Mouse (Mus musculus) forebrain, embryonic 14.5 days (tissue): ENCODE results near the gene Celf2. TPM values are rescaled to one million over a fixed set of nuclear protein-coding genes. Genes with fewer than 3 reads are reported as not detected.

Experiments
- ATAC-seq: fragments of 200-750 bp; cut with Nextera tagmentation; 2 replicates; pipeline ENCODE4 v1.8.0; 2017; ENCODE audit warnings: mild to moderate bottlenecking, moderate library complexity
- DNase-seq: peaks from one replicate; pipeline ENCODE4 v3.0.0-alpha.2; 2015; ENCODE audit warnings: low spot score
- H3K27ac ChIP-seq: fragments of 300-500 bp; sonication (generic); 2 replicates; pipeline ENCODE4 v1.5.1; 2014; ENCODE audit warnings: low read depth, mild to moderate bottlenecking, control low read depth, low read length, moderate library complexity
- H3K27me3 ChIP-seq: fragments of 300-500 bp; sonication (generic); replicated peaks from 2 replicates; pipeline ENCODE4 v1.6.1; 2014; ENCODE audit warnings: low read length, control low read depth, mixed read lengths; ENCODE audit not compliant: control insufficient read depth, insufficient read depth
- H3K36me3 ChIP-seq: fragments of 300-500 bp; sonication (generic); 2 replicates; pipeline ENCODE4 v1.6.1; 2014; ENCODE audit warnings: low read length, control low read depth; ENCODE audit not compliant: control insufficient read depth, insufficient read depth
- H3K4me1 ChIP-seq: fragments of 300-500 bp; sonication (generic); 2 replicates; pipeline ENCODE4 v1.6.1; 2014; ENCODE audit warnings: antibody characterized with exemption, low read length, control low read depth; ENCODE audit not compliant: control insufficient read depth, insufficient read depth
- H3K4me2 ChIP-seq: fragments of 300-500 bp; sonication (generic); 2 replicates; pipeline ENCODE4 v1.6.1; 2014; ENCODE audit warnings: mild to moderate bottlenecking, control low read depth, low read length
- H3K4me3 ChIP-seq: fragments of 300-500 bp; sonication (generic); 2 replicates; pipeline ENCODE4 v1.5.1; 2014; ENCODE audit warnings: low read depth, low read length, control low read depth
- H3K9ac ChIP-seq: fragments of 300-500 bp; sonication (generic); 2 replicates; pipeline ENCODE4 v1.6.1; 2014; ENCODE audit warnings: mild to moderate bottlenecking, low read length, control low read depth, moderate library complexity
- H3K9me3 ChIP-seq: fragments of 300-500 bp; sonication (generic); replicated peaks from 2 replicates; pipeline ENCODE4 v1.6.1; 2016; ENCODE audit warnings: low read length, control low read depth, mixed read lengths; ENCODE audit not compliant: control insufficient read depth
- WGBS: fragments of 180-500 bp; shearing (Covaris S2); extraction: QIAGEN DNeasy Blood & Tissue Kit; methylation state at CpG from one replicate; pipeline ENCODE4 v1.1.7; 2014; 5-methylcytosine and 5-hydroxymethylcytosine counted together
- polyA plus RNA-seq: library from polyadenylated mRNA; unstranded; fragments of >200 nt; fragmentation: Nextera tagmentation; extraction: Ambion mirVana; gene quantifications from 2 replicates; pipeline ENCODE4 v1.2.1, GENCODE M21; 2014

The Celf2 gene
- polyA plus RNA-seq, 1 experiment from 2014 or later: 198 TPM

DNA sequence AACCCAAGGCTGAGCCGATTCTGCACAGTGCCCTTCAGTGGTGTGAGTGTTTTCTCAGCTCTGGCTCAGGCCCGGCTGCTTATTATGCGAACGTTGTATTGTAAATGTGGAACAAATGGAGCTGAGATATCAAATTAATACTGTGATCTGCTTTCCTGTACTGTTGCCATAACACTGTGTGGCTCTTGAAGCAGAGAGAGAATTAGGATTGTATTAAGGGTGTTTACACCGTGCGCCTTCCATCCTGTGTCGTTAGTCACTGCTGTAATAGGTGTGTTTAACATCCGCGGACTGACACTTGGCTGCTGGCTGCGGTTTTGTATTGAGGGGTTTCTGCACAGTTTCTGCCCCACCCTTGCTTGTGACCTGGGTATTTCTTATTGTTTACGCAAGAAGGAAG lies 982.5 kb downstream of the Celf2 start:
- no peak overlapping the region for H3K27ac ChIP-seq
- H3K36me3 ChIP-seq: no peaks in the 10 kb centered on the region
- H3K4me1 ChIP-seq: no peaks in the 10 kb centered on the region
- DNase-seq: no peak
- H3K4me3 ChIP-seq: no peak overlapping the region
- WGBS: 74% methylated on average over 11 of the region's 11 CpGs
- ATAC-seq: peak; percentile 47
- H3K27me3 ChIP-seq: no peaks in the 10 kb centered on the region
- H3K9ac ChIP-seq: no peak overlapping the region
- no peak overlapping the region for H3K4me2 ChIP-seq
- no peaks in the 10 kb centered on the region for H3K9me3 ChIP-seq

DNA sequence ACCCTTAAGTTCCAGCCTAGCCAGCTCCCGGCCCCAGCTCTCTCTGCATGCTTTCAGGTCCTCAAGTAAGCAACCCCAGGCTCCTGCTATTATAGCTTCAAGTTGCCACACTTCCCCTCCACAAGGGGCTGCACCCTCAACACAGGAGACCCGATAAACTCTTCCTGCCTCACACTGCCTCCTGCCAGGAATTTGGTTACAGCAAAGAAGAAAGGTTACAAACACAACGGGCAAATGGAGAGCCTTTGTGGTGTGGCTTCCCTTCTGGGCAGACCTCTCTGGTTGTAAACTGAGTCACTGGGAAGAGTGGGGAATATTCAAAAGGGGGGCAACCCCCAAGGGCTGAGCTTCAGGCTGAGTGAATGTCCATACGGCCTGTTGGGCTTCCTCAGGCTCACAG lies 983.1 kb downstream of the Celf2 start:
- Histone ChIP-seq H3K9ac (no peak overlapping the region), H3K4me2 (no peak overlapping the region), H3K36me3 (no peaks in the 10 kb centered on the region), H3K27me3 (no peaks in the 10 kb centered on the region), H3K9me3 (no peaks in the 10 kb centered on the region), H3K27ac (no peak overlapping the region), H3K4me1 (no peaks in the 10 kb centered on the region), H3K4me3 (no peak overlapping the region)
- ATAC-seq: no peak
- WGBS: 64% methylated on average over 4 of the region's 4 CpGs
- no peak for DNase-seq

GRCm38 (mm10) chr2:6523924-6524300 lies 985.5 kb downstream of the Celf2 start:
- Histone ChIP-seq H3K36me3 (no peaks in the 10 kb centered on the region), H3K9ac (no peak overlapping the region), H3K27ac (no peak overlapping the region), H3K4me1 (no peaks in the 10 kb centered on the region), H3K9me3 (no peaks in the 10 kb centered on the region), H3K4me2 (no peak overlapping the region), H3K4me3 (no peak overlapping the region), H3K27me3 (no peaks in the 10 kb centered on the region)
- no peak for DNase-seq
- ATAC-seq: peak; percentile 21; the same call in 1 of the 2 replicates
- WGBS: 98% methylated on average over 10 of the region's 10 CpGs

DNA sequence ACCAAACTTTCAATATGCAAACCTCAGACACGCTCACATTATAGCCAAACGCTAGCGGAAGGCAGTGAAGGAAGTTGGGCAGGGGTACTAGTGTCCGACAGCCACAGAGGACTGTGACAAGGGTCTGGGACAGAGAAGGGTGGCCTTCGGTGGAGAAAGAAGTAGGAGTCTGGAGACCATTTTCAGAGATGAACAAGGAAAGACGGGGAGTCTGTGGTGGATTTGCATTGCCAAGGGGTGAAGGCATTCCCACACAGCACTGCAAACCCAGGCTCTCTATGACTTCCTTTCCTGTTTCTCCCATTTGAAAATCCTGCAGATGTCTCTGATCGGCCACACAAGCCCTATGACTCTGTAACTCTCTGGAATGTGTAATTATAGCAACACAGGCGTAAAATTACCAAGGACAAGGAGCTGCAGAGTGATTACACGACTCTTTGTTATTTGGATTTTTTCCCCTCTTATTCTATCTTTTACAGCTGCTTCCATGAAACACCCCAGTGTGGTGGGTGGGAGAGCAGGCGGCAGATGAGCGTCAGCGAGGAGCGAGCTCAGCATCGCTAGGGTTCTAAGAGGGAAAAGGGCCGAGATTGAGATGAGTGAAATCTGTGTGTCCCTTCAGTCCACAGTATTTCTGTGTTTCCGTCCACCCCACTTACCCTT lies 986.0 kb downstream of the Celf2 start:
- Histone ChIP-seq H3K4me3 (no peak overlapping the region), H3K36me3 (no peaks in the 10 kb centered on the region), H3K27me3 (no peaks in the 10 kb centered on the region), H3K27ac (no peak overlapping the region), H3K4me2 (no peak overlapping the region), H3K9me3 (no peaks in the 10 kb centered on the region), H3K9ac (no peak overlapping the region), H3K4me1 (no peaks in the 10 kb centered on the region)
- 83% methylated on average over 16 of the region's 16 CpGs for WGBS
- DNase-seq (no peak), ATAC-seq (peak; percentile 66; the same call in 1 of the 2 replicates)

DNA sequence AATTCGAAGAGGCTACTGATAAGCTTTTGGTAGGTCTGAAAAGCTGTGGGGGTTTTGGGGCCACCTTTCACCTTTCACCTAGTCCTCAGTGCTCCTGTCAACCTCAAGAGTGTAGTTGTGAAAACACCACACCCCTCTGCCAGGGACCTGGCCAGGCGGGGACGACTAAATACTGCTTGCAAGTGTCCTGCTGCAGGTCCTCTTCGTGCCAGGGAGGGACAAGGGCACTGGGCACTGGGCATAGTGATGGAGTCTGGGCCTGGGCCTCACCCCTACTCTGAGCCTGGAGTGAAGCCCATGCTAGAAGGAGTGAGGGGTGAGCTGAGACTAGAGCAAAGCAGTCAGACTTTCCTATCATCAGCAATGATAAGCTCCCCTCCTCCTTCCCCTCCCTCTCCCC lies 987.0 kb downstream of the Celf2 start:
- Histone ChIP-seq H3K27me3 (no peaks in the 10 kb centered on the region), H3K9me3 (no peaks in the 10 kb centered on the region), H3K36me3 (no peaks in the 10 kb centered on the region), H3K4me3 (no peak overlapping the region), H3K4me1 (no peaks in the 10 kb centered on the region), H3K4me2 (no peak overlapping the region), H3K27ac (no peak overlapping the region), H3K9ac (no peak overlapping the region)
- DNase-seq: no peak
- ATAC-seq: no peak
- WGBS: 89% methylated on average over 4 of the region's 4 CpGs

GRCm38 (mm10) chr2:6513176-6513575 lies 996.2 kb downstream of the Celf2 start:
- no peak overlapping the region for H3K9ac ChIP-seq
- H3K9me3 ChIP-seq: no peaks in the 10 kb centered on the region
- no peaks in the 10 kb centered on the region for H3K27me3 ChIP-seq
- no peak overlapping the region for H3K4me2 ChIP-seq
- no peaks in the 10 kb centered on the region for H3K36me3 ChIP-seq
- ATAC-seq: no peak
- 48% methylated on average over 7 of the region's 7 CpGs for whole genome bisulfite sequencing
- DNase-seq: no peak
- H3K4me3 ChIP-seq: no peak overlapping the region
- no peak overlapping the region for H3K27ac ChIP-seq
- H3K4me1 ChIP-seq: no peaks in the 10 kb centered on the region

DNA sequence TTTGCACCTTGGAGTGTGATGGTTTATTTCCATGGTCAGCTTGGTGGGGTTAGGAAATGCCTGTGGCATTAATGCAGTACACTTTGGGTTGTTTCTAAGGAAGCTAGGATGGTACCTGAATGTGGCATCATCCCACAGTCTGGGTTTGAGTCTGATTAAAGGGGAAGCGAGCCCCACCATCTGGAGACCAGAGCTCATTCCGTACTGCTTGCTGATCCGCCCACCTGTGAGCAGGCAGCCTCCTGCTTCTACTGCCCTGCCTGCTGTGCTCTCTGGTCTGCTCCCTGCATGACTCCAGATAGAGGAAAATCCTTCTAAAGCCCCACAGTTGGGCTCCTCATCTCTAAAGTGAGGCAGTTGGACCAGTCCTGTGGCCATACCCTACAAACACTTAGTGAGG lies 1002.3 kb downstream of the Celf2 start:
- 54% methylated on average over 3 of the region's 3 CpGs for WGBS
- no peak overlapping the region for H3K4me3 ChIP-seq
- no peaks in the 10 kb centered on the region for H3K9me3 ChIP-seq
- H3K36me3 ChIP-seq: no peaks in the 10 kb centered on the region
- no peak overlapping the region for H3K27ac ChIP-seq
- no peak overlapping the region for H3K4me2 ChIP-seq
- peak; percentile 25; the same call in 1 of the 2 replicates for ATAC-seq
- H3K4me1 ChIP-seq: peaks cover 4% of the 10 kb centered on the region; the same call in 1 of the 2 replicates
- no peaks in the 10 kb centered on the region for H3K27me3 ChIP-seq
- no peak for DNase-seq
- H3K9ac ChIP-seq: no peak overlapping the region

DNA sequence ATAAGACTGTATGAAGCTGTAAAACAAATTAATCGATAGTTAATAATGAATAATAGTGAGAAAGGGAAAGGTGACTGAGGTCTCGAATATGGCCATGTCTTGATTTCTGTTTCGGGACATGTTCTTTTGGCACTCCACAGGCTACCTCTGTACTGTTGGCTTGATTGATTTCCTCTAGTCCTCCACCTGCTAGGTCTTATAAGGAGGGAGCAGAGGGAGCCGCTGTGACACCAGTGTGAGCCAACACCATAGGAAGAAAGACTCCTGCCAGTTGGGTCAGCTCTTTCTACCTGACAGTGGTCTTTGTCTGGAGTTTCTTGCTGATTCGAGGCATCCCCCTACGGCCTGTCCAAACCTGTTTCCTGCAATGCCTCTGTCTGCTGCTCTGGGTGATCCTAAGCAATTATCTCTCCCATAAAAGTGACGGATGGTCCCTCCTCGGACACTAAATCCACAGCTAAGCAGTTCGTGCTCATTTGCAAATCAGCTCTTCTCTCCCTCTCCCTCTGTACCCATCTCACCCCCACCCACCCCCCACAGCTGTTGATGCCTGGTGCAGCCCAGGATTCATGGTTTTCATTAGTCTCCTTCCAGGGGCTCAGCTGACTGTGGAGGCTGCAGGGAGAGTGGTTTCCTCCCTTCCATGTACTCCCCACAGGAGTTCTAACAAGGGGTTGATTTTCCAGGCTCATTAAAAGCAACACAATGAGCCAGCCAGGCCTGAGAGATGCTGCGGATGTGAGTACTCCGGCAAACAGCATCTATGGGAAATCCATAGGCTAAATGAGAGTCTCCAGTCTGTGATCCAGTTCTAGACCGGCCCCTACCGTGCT lies 1003.2 kb downstream of the Celf2 start:
- H3K36me3 ChIP-seq: no peaks in the 10 kb centered on the region
- H3K4me1 ChIP-seq: peaks cover 4% of the 10 kb centered on the region; the same call in 1 of the 2 replicates
- H3K4me3 ChIP-seq: no peak overlapping the region
- H3K4me2 ChIP-seq: no peak overlapping the region
- H3K9me3 ChIP-seq: no peaks in the 10 kb centered on the region
- WGBS: 39% methylated on average over 13 of the region's 13 CpGs
- H3K27ac ChIP-seq: peak overlapping the region; percentile 15; the same call in 1 of the 2 replicates
- DNase-seq (peak; percentile 56), ATAC-seq (peak; percentile 75; the same call in 1 of the 2 replicates)
- H3K27me3 ChIP-seq: no peaks in the 10 kb centered on the region
- no peak overlapping the region for H3K9ac ChIP-seq

- Histone ChIP-seq H3K4me1 (peaks cover 4% of the 10 kb centered on the region; the same call in 1 of the 2 replicates), H3K27me3 (no peaks in the 10 kb centered on the region), H3K27ac (no peak overlapping the region), H3K9me3 (no peaks in the 10 kb centered on the region), H3K4me3 (no peak overlapping the region), H3K9ac (no peak overlapping the region), H3K4me2 (no peak overlapping the region), H3K36me3 (no peaks in the 10 kb centered on the region)
- DNase-seq (no peak), ATAC-seq (no peak)
- 86% methylated on average over 12 of the region's 12 CpGs for WGBS
Observed at GRCm38 (mm10) chr2:6505531-6505930, 1003.8 kb downstream of the Celf2 start.
